Mouse (Mus musculus): ENCODE measurements around the gene Aoc3.
"Not testable (repeated sequence)": the region's sequence is repeated elsewhere in the genome, so short reads cannot be mapped to it uniquely, and the experiment has no call there.

The Aoc3 gene

DNA sequence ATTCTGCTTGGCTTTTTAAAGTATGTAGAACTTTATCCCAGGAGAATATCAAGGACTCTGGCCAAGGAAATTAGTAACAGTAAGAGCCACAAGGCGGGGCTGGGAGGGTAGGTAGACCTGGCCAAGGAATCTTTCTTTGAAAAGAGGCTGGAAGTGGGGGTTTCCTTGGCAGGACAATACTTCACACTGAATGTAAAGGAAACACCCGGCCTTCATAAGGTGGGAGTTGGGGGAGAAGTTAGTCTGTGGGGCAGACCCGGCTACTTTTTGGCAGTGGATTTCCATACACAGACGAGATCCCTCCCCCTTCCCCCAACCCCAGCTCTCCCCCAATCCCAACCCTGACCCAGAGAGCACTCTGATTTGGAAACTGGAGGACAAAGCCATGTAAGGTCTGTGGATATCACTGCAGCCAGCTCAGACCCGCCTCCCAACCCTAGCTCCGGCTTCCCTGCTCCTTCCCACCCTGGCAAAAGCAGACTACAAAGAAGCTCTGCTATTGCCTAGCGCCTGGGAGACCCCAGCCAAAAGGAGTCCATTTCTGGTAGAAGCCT, at the start of gene Aoc3:
Aoc3 (plus strand) TSS at position 235 of the 554 bp plus-strand sequence.
- DNase-seq (ENCODE audit: low spot score in 2 of 2): no peak

- DNase-seq (ENCODE audit: low spot score in 2 of 2): no peak
Measured at GRCm38 (mm10) chr11:101280837-101281236, 49.6 kb upstream of the Aoc3 start.

DNA sequence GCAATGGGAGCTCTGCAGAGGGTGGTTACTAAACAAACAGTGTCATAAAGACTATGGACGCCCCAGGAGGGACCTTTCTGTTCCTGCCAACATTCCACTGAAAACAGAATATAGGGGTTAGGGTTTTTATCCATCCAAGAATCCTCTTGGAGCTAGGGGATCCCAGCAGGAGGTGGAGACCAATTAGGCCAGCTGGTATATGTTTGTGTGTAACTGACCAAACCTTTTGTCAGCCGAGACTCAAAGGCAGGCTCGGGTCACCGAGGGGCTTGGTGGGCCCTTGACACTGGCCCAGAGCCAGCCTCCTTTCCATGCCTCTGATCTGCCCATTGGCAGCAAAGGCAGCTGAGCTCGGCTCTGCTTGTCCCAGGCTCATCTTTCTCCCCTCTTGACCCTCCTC, 47.5 kb upstream of the Aoc3 start:
- no peak for DNase-seq (ENCODE audit: low spot score in 2 of 2)

DNA sequence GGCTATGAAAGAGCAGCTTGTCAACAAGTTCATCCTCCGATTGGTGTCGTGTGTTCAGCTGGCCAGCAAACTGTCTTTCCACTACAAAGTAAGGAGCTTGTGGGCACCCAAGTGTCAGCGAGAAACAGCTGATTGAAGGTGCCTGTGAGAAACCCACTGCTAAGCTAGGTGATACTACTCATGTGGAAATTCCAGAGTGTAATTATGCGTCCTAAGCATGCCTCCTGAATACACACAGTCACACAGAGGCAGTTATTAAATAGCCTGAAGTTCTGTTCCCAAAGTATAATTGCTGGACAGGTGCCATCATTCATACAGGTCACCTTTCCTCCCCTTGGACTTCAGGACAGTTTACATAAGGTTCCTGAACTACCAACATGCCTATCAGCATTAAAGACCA, 46.6 kb upstream of the Aoc3 start:
- no peak for DNase-seq (ENCODE audit: low spot score in 2 of 2)

GRCm38 (mm10) chr11:101287306-101287705, 43.1 kb upstream of the Aoc3 start:
- no peak for DNase-seq (ENCODE audit: low spot score in 2 of 2)

GRCm38 (mm10) chr11:101291231-101291630, 39.2 kb upstream of the Aoc3 start:
- no peak for DNase-seq (ENCODE audit: low spot score in 2 of 2)

- DNase-seq (ENCODE audit: low spot score in 2 of 2): no peak
Measured at GRCm38 (mm10) chr11:101295191-101295590, 35.2 kb upstream of the Aoc3 start.

DNA sequence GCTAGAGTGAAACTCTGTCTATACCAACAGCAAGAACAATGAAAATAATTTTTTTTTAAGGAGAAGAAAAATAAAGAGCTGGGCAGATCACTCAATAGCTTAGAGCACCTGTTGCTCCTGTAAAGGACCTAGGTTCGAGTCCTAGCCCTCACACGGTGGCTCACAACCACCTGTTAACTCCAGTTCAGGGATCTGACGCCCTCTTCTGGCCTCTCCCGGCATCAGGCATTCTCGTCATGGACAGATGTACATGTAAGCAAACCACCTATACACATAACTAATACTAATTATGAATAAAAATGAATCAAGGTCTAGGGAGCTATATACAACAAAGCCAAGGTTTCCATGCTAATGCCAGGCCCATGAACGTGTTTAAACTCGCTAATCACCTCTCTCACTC, 29.5 kb upstream of the Aoc3 start:
- DNase-seq (ENCODE audit: low spot score in 2 of 2): no peak

GRCm38 (mm10) chr11:101301299-101302003, 29.0 kb upstream of the Aoc3 start:
- DNase-seq (ENCODE audit: low spot score in 2 of 2): no peak

DNA sequence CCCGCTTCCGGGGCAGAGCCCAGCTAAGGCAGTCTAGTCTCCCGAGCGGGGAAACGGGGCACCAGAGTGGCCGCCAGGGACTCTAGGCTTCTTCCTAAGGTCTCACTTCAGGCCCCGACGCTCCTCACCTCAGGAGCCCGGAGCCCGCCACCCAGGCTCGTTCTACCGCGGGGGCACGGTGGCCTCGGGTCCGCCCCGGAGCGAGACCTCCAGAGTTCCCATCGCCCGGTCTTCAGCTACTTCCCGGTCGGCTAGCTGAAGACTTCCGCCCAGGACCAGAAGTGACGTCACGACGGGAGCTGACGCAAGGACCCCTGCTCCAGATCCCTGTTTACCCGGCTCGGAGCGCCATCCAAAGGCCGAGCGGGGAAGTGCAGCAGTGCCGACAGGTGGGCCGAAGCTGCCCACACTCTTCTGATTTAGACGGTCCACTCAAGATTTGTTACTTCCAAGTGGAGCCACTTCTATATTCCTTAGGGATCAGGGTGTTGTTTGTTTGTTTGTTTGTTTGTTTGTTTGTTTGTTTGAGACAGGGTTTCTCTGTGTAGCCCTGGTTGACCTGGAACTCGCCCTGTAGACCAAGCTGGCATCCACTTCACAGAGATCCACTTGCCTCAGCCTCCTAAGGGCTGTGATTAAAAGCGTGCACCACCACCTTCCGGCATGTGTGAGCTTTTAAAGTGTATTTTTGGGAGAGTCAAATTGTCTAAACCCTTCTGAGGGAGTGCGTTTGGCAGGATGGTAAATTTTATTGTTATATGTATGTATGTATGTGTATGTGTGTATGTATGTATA, 28.2 kb upstream of the Aoc3 start, which contains the start of gene Becn1:
Becn1 (minus strand) TSS at position 283 of the 795 bp plus-strand sequence.
- DNase-seq (ENCODE audit: low spot score in 2 of 2): peak; percentile 92 to 95

GRCm38 (mm10) chr11:101307744-101308143, 22.7 kb upstream of the Aoc3 start:
- no peak for DNase-seq (ENCODE audit: low spot score in 2 of 2)

GRCm38 (mm10) chr11:101311083-101311482, 19.3 kb upstream of the Aoc3 start:
- no peak for DNase-seq (ENCODE audit: low spot score in 2 of 2)

DNA sequence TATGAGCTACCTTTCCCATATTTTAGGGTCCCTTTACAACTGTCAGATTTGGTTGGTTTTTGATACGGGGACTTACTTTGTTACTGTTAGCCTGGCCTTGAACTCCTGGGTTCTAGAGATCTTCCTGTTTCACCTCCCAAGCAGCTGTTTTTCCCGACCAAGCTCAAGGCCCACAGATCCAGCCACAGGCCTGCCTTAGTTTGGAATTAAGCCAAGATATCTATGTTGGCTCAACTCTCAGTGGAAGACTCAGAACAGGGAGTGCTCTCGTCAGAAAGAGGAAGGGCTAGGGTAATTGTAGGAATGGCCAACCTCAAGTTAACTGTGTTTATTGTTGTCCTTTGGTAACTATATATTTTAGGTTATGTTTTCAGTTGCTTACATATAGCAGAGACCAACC, 18.3 kb upstream of the Aoc3 start:
- DNase-seq (ENCODE audit: low spot score in 2 of 2): no peak

GRCm38 (mm10) chr11:101314567-101314966, 15.8 kb upstream of the Aoc3 start:
- DNase-seq (ENCODE audit: low spot score in 2 of 2): no peak

DNA sequence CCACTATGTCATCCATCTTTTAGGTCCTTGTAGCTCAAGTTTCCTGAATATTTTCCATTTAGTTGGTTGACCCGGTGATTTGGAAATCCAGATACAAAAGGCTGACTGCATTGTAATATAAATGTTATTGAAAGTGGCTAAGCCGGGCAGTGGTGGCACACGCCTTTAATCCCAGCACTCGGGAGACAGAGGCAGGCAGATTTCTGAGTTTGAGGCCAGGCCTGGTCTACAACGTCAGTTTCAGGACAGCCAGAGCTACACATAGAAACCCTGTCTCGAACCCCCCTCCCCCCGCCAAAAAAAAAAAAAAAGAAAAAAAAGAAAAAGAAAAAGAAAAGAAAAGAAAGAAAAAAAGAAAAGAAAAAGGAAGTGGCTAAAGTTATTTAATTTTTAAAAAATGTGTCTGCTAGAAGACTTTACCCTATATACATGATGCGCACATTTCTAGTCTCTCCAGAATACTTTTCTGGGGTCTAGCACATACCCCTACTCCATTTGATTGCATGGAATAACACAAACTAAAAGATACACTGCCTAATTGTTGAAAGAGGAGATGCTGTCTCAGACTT, 15.2 kb upstream of the Aoc3 start:
- no peak for DNase-seq (ENCODE audit: low spot score in 2 of 2)

DNA sequence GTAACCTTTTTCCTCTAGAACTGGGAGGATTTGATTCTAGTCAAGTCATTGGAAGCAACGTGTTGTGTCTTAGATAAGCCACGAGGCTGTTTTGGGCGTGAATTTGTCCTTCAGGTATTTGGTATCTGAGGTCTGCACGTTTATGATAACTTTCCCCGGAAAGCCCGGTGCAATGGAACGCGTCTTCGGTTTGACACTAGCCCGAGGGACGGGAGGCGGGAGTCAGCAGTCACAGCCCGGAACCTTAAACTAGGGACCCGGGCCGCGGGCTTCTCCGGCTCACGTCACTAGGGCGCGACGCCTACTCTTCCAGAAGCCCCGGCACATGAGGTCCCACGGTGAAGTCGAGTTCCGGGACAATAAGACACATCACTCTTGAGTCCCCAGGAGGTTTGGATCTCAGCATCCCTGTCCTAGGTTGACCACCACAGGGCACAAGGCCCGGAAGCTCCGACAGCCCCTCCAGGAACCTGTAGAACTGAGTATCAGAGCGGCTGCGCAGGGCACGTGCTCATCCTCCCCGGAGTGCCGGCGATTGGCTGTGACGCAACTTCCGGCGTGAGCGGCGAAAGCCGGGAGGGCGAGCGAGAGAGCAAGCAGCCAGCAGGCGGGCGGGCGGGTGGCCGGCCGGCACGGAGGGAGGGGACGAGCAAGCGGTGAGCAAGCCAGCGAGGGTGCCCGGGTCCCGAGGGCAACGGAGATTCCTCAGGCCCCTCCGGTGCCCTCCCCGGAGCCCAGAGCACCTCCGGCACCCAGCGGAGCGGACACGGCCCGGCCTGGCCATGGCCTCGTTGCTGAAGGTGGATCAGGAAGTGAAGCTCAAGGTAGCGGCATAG, 14.5 kb upstream of the Aoc3 start, which contains the start of gene Psme3:
Psme3 (plus strand) TSS at position 549 of the 836 bp plus-strand sequence.
- DNase-seq (ENCODE audit: low spot score in 2 of 2): peak; percentile 87 to 90

DNA sequence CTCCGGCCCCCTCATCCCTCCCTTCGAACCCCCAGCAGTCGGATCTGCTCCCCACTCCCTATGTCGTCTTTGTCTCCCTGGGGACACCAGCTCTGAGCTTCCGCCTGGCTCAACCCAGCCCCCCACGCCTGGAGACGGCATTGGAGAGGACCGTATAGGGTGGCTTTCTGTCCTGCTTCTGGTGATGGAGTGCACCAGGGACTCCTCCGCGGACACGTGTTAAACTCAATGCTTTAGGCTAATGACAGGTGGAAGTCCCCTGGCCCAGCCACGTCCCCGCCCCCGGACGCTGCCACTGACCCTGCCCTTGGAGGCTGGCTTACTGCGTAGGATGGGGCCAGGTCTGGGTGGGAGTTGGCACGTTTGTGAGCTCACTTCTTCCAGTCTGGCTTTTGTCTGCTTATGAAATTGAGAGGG, 13.9 kb upstream of the Aoc3 start:
- peak; percentile 53 to 70 for DNase-seq (ENCODE audit: low spot score in 2 of 2)

GRCm38 (mm10) chr11:101323609-101324008, 6.8 kb upstream of the Aoc3 start:
- no peak for DNase-seq (ENCODE audit: low spot score in 2 of 2)

GRCm38 (mm10) chr11:101324763-101325162, 5.6 kb upstream of the Aoc3 start, which contains the start of gene Aoc2:
Aoc2 (plus strand) TSS chr11:101325063.
- no peak for DNase-seq (ENCODE audit: low spot score in 2 of 2)

DNA sequence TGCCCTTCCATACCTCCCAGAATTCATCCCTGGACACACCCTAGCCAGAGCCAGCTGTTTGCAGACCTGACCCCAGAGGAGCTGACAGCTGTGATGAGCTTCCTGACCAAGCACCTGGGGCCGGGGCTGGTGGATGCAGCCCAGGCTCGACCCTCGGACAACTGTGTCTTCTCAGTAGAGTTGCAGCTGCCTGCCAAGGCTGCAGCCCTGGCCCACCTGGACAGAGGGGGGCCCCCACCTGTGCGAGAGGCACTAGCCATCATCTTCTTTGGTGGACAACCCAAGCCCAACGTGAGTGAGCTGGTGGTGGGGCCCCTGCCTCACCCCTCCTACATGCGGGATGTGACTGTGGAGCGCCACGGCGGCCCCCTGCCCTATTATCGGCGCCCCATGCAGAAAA, 5.2 kb upstream of the Aoc3 start:
- DNase-seq (ENCODE audit: low spot score in 2 of 2): not testable (repeated sequence)

DNA sequence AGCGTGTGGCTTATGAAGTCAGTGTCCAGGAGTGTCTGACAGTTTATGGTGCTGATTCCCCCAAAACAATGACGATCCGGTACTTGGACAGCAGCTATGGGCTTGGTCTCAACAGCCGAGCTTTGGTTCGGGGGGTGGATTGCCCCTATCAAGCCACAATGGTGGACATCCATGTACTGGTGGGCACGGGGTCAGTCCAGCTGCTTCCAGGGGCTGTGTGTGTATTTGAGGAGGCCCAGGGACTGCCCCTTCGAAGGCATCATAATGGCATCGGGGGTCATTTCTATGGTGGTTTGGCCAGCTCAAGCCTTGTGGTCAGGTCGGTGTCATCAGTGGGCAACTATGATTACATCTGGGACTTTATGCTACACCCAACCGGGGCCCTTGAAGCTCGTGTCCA, 4.3 kb upstream of the Aoc3 start:
- no peak for DNase-seq (ENCODE audit: low spot score in 2 of 2)

All from natural killer cell, adult 2 months (primary cell).